Mouse (Mus musculus) kidney, adult 2 months (tissue): ENCODE results near the gene Sema7a.

ENCODE experiments used
- CTCF ChIP-seq: fragments of 200-500 bp; conservative IDR thresholded peaks from 2 replicates; pipeline ENCODE4 v1.5.1; 2011; ENCODE audit warnings: low read depth, mild to moderate bottlenecking, control low read depth, low read length, moderate library complexity, mixed read lengths; ENCODE audit not compliant: insufficient read depth, insufficient read length
- POLR2A ChIP-seq: fragments of 200-500 bp; IDR thresholded peaks from one replicate; pipeline ENCODE4 v1.6.1; 2011; ENCODE audit warnings: low read depth, low read length, control low read depth

- TF ChIP-seq CTCF (peak; percentile 62), POLR2A (no peak)
Measured at GRCm38 (mm10) chr9:57990438-57991110, 50.7 kb downstream of the Sema7a start.
